Mouse (Mus musculus): ENCODE measurements at regions not wholly inside any gene's neighbourhood (a gene's known extent, or its start where the extent isn't known, plus 50 kb on each side); places are given as distances from the start of the nearest gene placed in this dataset.
A peak's percentile ranks its signal among the peaks of the same experiment; 100 is the strongest.

DNA sequence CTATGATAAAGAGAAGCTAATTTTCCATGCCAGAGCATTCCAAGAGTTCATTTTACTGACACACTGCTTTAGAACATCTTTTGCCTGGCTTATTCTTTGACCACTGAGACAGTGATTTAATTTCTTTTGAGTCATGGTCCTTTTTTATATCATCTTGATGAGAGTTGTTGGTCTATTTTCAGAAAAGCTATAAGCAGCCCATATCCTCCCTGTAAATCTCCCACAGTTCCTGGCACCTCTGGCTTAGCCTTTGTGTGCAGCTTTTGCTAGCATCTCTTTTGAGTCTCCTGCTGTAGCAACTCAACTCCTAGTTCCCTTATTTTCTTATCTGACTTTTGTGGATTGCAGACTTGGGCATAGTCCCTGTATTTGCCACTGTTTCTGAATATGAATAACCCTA is 207.5 kb upstream of the 4931417E11Rik start:
- no peak for TF ChIP-seq CTCF (IDR thresholded peaks at IDR 0.05; ENCODE audit: low read depth)
- Histone ChIP-seq H3K4me2 (ENCODE audit: low read length) (no peak overlapping the region), H3K27ac (no peak overlapping the region), H3K36me3 (ENCODE audit: insufficient read depth, low read length) (no peaks in the 10 kb centered on the region), H3K4me3 (replicated peaks; ENCODE audit: low read depth, low read length) (no peak overlapping the region), H3K9me3 (replicated peaks; ENCODE audit: low read length) (no peaks in the 10 kb centered on the region), H3K27me3 (ENCODE audit: insufficient read depth, low read length) (no peaks in the 10 kb centered on the region), H3K4me1 (replicated peaks; ENCODE audit: insufficient read depth, low read length) (no peaks in the 10 kb centered on the region), H3K9ac (ENCODE audit: low read depth, low read length) (no peak overlapping the region)
- DNase-seq (ENCODE audit: low spot score) (no peak), ATAC-seq (replicated peaks; ENCODE audit: low FRiP score, low read depth) (no peak)

DNA sequence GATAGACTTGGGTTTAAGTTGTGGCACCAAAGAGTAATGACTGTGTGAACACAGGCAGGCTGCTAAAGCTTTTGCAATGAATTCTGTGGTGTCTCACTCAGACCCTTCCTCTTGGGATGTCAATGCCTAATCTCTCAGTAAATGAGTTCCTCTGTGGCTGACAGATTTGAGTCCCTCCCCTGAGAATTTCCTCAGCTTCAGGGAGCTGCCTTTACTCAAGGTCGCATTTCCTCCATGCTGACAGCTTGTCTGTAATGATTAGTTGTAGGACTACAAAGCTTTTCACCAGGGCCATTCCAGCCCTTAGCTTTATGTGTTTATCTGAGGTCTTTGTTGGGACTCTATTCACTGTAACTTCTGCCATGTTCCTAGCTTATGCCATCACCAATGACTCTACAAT is 199.9 kb upstream of the 4931417E11Rik start:
- Histone ChIP-seq H3K4me3 (replicated peaks; ENCODE audit: low read depth, low read length) (no peak overlapping the region), H3K9me3 (replicated peaks; ENCODE audit: low read length) (no peaks in the 10 kb centered on the region), H3K27ac (no peak overlapping the region), H3K9ac (ENCODE audit: low read depth, low read length) (no peak overlapping the region), H3K4me1 (replicated peaks; ENCODE audit: insufficient read depth, low read length) (no peaks in the 10 kb centered on the region), H3K27me3 (ENCODE audit: insufficient read depth, low read length) (no peaks in the 10 kb centered on the region), H3K4me2 (ENCODE audit: low read length) (no peak overlapping the region), H3K36me3 (ENCODE audit: insufficient read depth, low read length) (no peaks in the 10 kb centered on the region)
- no peak for TF ChIP-seq CTCF (IDR thresholded peaks at IDR 0.05; ENCODE audit: low read depth)
- ATAC-seq (replicated peaks; ENCODE audit: low FRiP score, low read depth) = no peak
- peak; percentile 9 for DNase-seq (ENCODE audit: low spot score)
- WGBS = 33% methylated on average over 1 of the region's 1 CpGs

DNA sequence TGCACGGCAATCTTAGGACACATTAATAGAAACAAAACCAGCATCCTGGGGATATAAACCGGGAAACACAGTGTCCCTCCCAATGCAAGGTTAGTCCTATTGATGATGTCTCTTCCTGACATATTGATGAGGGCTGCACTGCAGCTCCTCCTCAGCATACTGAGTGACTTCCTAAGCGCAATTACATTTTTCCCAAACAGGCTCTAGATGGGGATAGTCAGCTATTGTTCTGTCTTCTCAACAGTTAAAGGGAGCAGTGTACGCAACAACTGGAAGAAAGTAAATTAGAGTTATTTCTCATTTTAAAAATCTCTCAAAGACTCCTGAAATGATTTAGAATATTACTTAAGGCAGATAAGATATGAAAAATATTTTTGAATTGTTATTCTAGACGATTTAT is 189.5 kb upstream of the 4931417E11Rik start:
- H3K9me3 ChIP-seq (replicated peaks; ENCODE audit: low read length) = no peaks in the 10 kb centered on the region
- no peak overlapping the region for H3K9ac ChIP-seq (ENCODE audit: low read depth, low read length)
- H3K27ac ChIP-seq = no peak overlapping the region
- peak; percentile 38; the same call in 1 of the 2 replicates for TF ChIP-seq CTCF (IDR thresholded peaks at IDR 0.05; ENCODE audit: low read depth)
- DNase-seq (ENCODE audit: low spot score) (peak; percentile 19), ATAC-seq (replicated peaks; ENCODE audit: low FRiP score, low read depth) (no peak)
- H3K4me3 ChIP-seq (replicated peaks; ENCODE audit: low read depth, low read length) = no peak overlapping the region
- no peaks in the 10 kb centered on the region for H3K27me3 ChIP-seq (ENCODE audit: insufficient read depth, low read length)
- 66% methylated on average over 5 of the region's 5 CpGs for WGBS
- H3K4me1 ChIP-seq (replicated peaks; ENCODE audit: insufficient read depth, low read length) = no peaks in the 10 kb centered on the region
- no peaks in the 10 kb centered on the region for H3K36me3 ChIP-seq (ENCODE audit: insufficient read depth, low read length)
- H3K4me2 ChIP-seq (ENCODE audit: low read length) = no peak overlapping the region

DNA sequence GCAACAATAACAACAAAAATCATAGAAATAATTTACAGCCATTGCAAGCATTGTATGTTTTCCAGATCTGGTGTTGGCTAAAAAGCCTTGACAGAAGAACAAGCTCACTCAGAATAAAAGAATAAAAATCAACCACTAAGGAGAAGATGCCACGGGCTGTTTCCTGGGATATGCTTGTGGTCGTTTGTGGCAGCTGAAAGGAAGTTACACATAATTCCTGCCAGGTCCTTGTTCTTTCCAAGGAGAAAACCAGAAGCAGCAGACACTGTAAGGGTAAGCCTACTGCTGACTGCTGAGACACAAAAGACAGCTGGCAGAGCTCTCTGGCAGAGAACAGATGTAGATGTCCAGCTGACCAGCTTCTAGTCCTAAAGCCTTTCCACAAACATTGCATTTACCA is 175.9 kb upstream of the 4931417E11Rik start:
- Histone ChIP-seq H3K9me3 (replicated peaks; ENCODE audit: low read length) (no peaks in the 10 kb centered on the region), H3K4me2 (ENCODE audit: low read length) (no peak overlapping the region), H3K27ac (no peak overlapping the region), H3K36me3 (ENCODE audit: insufficient read depth, low read length) (no peaks in the 10 kb centered on the region), H3K4me3 (replicated peaks; ENCODE audit: low read depth, low read length) (no peak overlapping the region), H3K4me1 (replicated peaks; ENCODE audit: insufficient read depth, low read length) (no peaks in the 10 kb centered on the region), H3K9ac (ENCODE audit: low read depth, low read length) (no peak overlapping the region), H3K27me3 (ENCODE audit: insufficient read depth, low read length) (no peaks in the 10 kb centered on the region)
- no peak for TF ChIP-seq CTCF (IDR thresholded peaks at IDR 0.05; ENCODE audit: low read depth)
- no peak for DNase-seq (ENCODE audit: low spot score)
- ATAC-seq (replicated peaks; ENCODE audit: low FRiP score, low read depth) = no peak
- whole genome bisulfite sequencing = 40% methylated on average over 2 of the region's 2 CpGs

DNA sequence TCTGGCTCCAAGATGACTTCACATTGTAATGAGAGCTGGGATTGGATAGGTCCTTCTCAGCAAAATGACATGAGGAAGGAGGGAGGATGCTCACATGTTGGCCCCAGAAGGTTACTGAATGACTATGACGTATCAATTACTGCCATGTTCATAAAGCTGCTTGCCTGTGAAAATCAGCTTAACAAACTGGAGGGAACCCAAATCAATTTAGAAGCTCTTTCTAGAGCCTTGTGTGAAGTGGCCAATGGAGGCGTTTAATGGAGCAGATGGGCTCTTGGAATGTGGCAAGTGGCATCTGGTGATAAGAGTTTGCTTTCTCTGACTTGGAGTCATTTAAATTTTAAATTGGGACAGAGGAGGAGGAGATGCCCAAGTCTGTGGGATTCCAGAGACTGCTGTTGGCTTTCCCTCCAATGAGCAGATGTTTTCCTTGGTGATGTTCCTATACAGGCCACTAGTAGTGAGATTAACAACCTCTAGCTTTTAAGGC is 175.4 kb upstream of the 4931417E11Rik start:
- H3K27me3 ChIP-seq (ENCODE audit: insufficient read depth, low read length) = no peaks in the 10 kb centered on the region
- no peaks in the 10 kb centered on the region for H3K9me3 ChIP-seq (replicated peaks; ENCODE audit: low read length)
- H3K27ac ChIP-seq = no peak overlapping the region
- no peak overlapping the region for H3K9ac ChIP-seq (ENCODE audit: low read depth, low read length)
- H3K4me2 ChIP-seq (ENCODE audit: low read length) = no peak overlapping the region
- WGBS = 65% methylated on average over 2 of the region's 2 CpGs
- no peaks in the 10 kb centered on the region for H3K36me3 ChIP-seq (ENCODE audit: insufficient read depth, low read length)
- no peak for TF ChIP-seq CTCF (IDR thresholded peaks at IDR 0.05; ENCODE audit: low read depth)
- DNase-seq (ENCODE audit: low spot score) = peak; percentile 11
- no peak for ATAC-seq (replicated peaks; ENCODE audit: low FRiP score, low read depth)
- no peak overlapping the region for H3K4me3 ChIP-seq (replicated peaks; ENCODE audit: low read depth, low read length)
- H3K4me1 ChIP-seq (replicated peaks; ENCODE audit: insufficient read depth, low read length) = no peaks in the 10 kb centered on the region

DNA sequence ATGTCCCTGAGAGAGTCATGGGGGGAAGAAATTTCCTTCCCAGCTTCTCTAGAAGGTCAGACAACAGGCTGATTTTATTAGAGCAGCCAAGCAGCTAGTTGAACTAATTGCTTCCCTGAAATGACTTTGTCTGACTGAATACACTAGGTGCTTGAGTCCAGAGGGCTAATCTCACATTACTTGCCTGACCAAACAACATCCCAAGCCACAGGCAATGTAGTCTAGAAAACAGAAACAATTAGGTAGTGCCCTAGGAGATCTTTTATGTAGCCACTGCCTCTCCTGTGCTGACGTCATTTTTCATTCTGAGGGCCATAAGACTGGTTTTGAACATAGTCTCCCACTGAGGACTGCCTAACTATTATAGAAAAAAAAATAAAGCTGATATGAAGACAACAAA is 159.1 kb upstream of the 4931417E11Rik start:
- 37% methylated on average over 1 of the region's 1 CpGs for WGBS

DNA sequence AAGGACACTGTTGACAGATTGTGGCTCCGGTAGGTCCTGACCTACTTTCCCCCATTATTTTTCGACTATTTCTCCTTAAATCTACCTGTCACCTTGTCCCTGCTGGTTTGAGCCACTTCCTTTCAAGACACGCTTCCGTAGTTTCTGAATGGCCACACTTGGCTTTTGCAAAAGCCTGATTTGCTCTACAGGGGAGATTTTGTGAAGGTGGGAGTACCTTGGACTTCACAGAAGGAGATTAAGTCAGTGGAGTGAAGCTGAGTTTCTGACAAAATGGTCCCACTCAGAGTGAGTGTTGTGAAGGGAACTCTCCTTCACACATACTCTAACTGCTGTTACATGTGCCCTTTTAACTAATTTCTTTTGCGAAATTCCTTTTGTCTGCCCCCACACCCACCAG is 157.0 kb upstream of the 4931417E11Rik start:
- WGBS = 46% methylated on average over 5 of the region's 5 CpGs
- H3K4me3 ChIP-seq (replicated peaks; ENCODE audit: low read depth, low read length) = no peak overlapping the region
- DNase-seq (ENCODE audit: low spot score) (peak; percentile 15), ATAC-seq (replicated peaks; ENCODE audit: low FRiP score, low read depth) (0 out of 2 replicates have a peak, but pooled peaks have one; percentile 29)
- no peak overlapping the region for H3K9ac ChIP-seq (ENCODE audit: low read depth, low read length)
- H3K4me2 ChIP-seq (ENCODE audit: low read length) = no peak overlapping the region
- no peak overlapping the region for H3K27ac ChIP-seq
- no peak for TF ChIP-seq CTCF (IDR thresholded peaks at IDR 0.05; ENCODE audit: low read depth)
- no peaks in the 10 kb centered on the region for H3K4me1 ChIP-seq (replicated peaks; ENCODE audit: insufficient read depth, low read length)
- no peaks in the 10 kb centered on the region for H3K36me3 ChIP-seq (ENCODE audit: insufficient read depth, low read length)
- H3K9me3 ChIP-seq (replicated peaks; ENCODE audit: low read length) = no peaks in the 10 kb centered on the region
- H3K27me3 ChIP-seq (ENCODE audit: insufficient read depth, low read length) = no peaks in the 10 kb centered on the region

More for the DNA sequence above, 159.1 kb upstream of the 4931417E11Rik start:
- no peaks in the 10 kb centered on the region for H3K9me3 ChIP-seq (replicated peaks; ENCODE audit: low read length)
- DNase-seq (ENCODE audit: low spot score) = peak; percentile 28
- no peaks in the 10 kb centered on the region for H3K4me1 ChIP-seq (replicated peaks; ENCODE audit: insufficient read depth, low read length)
- no peak overlapping the region for H3K4me2 ChIP-seq (ENCODE audit: low read length)
- H3K4me3 ChIP-seq (replicated peaks; ENCODE audit: low read depth, low read length) = no peak overlapping the region
- no peaks in the 10 kb centered on the region for H3K27me3 ChIP-seq (ENCODE audit: insufficient read depth, low read length)
- no peaks in the 10 kb centered on the region for H3K36me3 ChIP-seq (ENCODE audit: insufficient read depth, low read length)
- TF ChIP-seq CTCF (IDR thresholded peaks at IDR 0.05; ENCODE audit: low read depth) = no peak
- no peak overlapping the region for H3K9ac ChIP-seq (ENCODE audit: low read depth, low read length)
- ATAC-seq (replicated peaks; ENCODE audit: low FRiP score, low read depth) = peak; percentile 71; the same call in 1 of the 2 replicates
- no peak overlapping the region for H3K27ac ChIP-seq
